Mouse (Mus musculus): ENCODE measurements around the gene Eri3.

DNA sequence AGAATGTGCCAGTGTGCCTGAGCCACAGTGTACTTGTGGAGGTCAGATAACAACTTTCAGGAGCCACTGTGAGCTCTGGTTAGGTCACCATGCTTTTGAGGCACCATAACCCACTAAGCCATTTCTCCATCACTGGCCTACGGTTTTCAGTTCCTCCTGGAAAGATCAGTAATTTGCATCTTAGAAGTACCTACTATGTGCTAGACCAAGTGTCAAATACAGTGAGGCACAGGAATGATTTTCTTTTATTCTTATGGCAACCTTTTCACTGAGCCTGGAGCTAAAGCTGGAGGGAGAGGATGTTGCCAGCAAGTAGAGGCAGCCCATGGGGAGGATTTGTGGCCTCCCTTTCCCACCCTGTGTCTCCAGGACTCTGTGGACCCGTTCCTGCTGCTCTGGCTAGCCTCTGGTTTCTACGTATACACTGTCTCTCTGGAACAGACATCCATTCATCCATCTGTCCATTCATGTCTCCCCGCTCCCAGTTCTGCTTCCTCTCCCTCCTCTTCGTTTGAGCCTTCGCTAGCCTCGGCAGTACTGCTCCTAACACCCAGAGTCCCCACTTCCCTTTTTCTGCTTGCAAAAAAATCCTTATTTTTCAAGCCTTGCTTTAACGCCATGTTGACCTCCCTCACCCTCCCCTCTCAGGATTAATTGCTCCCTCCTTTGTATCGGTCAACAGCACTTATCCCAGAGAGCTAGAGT is 14.5 kb upstream of the Eri3 start:
- TF ChIP-seq CTCF (IDR thresholded peaks at IDR 0.05; ENCODE audit: control insufficient read depth, insufficient read depth, insufficient read length): no peak
- no peak for TF ChIP-seq USF1 (IDR thresholded peaks at IDR 0.05; ENCODE audit: low read depth)
- TF ChIP-seq MYOG (IDR thresholded peaks at IDR 0.05; ENCODE audit: control insufficient read depth, extremely low read depth, insufficient read length): no peak
- TF ChIP-seq MAX (IDR thresholded peaks at IDR 0.05): no peak
- no peak for TF ChIP-seq MYOD1 (IDR thresholded peaks at IDR 0.05; ENCODE audit: control insufficient read depth, insufficient read length, low read depth)
- TF ChIP-seq CEBPB (IDR thresholded peaks at IDR 0.05; ENCODE audit: low read depth): no peak
- TF ChIP-seq FOSL1 (IDR thresholded peaks at IDR 0.05; ENCODE audit: insufficient read depth, low read length, poor library complexity, severe bottlenecking): no peak

Measured in C2C12 (cell line).